Mouse (Mus musculus): ENCODE results near the gene Tyms.

- TF ChIP-seq CTCF (IDR thresholded peaks at IDR 0.05; ENCODE audit: control insufficient read depth, insufficient read depth, insufficient replicate concordance, low read depth, low read length) (no peak), POLR2A (IDR thresholded peaks at IDR 0.05; ENCODE audit: control insufficient read depth, low read depth, low read length) (no peak)
Observed at GRCm38 (mm10) chr5:30098260-30098659, 24.8 kb upstream of the Tyms start.
